Mouse (Mus musculus): ENCODE data around the gene Macrod2. TPM values are rescaled to one million over a fixed set of nuclear protein-coding genes. Genes with fewer than 3 reads are reported as not detected.

The Macrod2 gene
- polyA plus RNA-seq, 1 experiment: 16.3 TPM

DNA sequence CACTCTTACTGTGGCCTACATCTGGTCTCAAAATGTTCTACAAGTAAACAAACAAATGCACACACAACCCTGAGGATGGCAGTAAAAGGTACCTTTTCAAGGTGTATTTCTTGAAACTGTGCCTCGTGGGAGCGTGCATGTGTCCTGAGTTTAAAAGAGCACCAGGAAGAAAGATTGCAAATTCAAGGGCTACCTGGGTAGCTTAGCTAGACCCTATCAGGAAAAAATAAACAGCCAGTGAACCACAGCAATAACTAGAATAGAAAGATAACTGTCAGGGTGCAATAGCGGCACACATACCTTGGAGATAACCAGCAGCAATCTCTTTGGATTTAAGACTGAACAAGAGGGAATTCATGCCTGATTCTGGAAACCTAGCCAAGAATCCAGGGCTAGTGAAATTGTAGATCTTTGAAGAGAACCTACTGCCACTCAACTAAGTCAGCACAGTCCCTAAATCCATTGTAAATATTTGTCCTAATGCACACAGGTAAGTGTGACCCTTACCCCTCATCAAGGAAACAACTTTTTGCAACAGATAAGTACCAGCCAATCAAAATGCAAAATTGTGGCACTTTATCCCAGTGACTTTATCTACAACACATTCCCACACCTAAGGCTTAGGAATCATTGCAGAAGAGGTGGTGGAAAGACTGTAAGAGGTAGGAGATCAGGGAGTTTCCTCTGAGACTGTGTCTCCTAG lies 590.7 kb downstream of the Macrod2 start:
- TF ChIP-seq CTCF (IDR thresholded peaks at IDR 0.05; ENCODE audit: control insufficient read depth, insufficient read depth, insufficient replicate concordance, low read depth, low read length) (no peak), POLR2A (IDR thresholded peaks at IDR 0.05; ENCODE audit: control insufficient read depth, low read depth, low read length) (no peak)
- H3K4me3 ChIP-seq (ENCODE audit: control insufficient read depth, low read depth, low read length): no peak overlapping the region
- no peaks in the 10 kb centered on the region for H3K27me3 ChIP-seq (ENCODE audit: control insufficient read depth, insufficient read depth, low read length)

GRCm38 (mm10) chr2:141003846-141004245 lies 608.7 kb downstream of the Macrod2 start:
- TF ChIP-seq POLR2A (IDR thresholded peaks at IDR 0.05; ENCODE audit: control insufficient read depth, low read depth, low read length): no peak
- no peak for TF ChIP-seq CTCF (IDR thresholded peaks at IDR 0.05; ENCODE audit: control insufficient read depth, insufficient read depth, insufficient replicate concordance, low read depth, low read length)
- Histone ChIP-seq H3K4me1 (ENCODE audit: control insufficient read depth, insufficient read depth, low read length) (no peaks in the 10 kb centered on the region), H3K27me3 (ENCODE audit: control insufficient read depth, insufficient read depth, low read length) (no peaks in the 10 kb centered on the region)

More for the DNA sequence above, 590.7 kb downstream of the Macrod2 start:
- H3K4me1 ChIP-seq (ENCODE audit: control insufficient read depth, insufficient read depth, low read length): no peaks in the 10 kb centered on the region
- no peaks in the 10 kb centered on the region for H3K36me3 ChIP-seq (ENCODE audit: control insufficient read depth, insufficient read depth, low read length)
- no peak overlapping the region for H3K27ac ChIP-seq (ENCODE audit: control insufficient read depth, insufficient read depth, low read depth, low read length)

GRCm38 (mm10) chr2:141004326-141004725 lies 609.2 kb downstream of the Macrod2 start:
- Histone ChIP-seq H3K36me3 (ENCODE audit: control insufficient read depth, insufficient read depth, low read length) (no peaks in the 10 kb centered on the region), H3K4me1 (ENCODE audit: control insufficient read depth, insufficient read depth, low read length) (no peaks in the 10 kb centered on the region), H3K27me3 (ENCODE audit: control insufficient read depth, insufficient read depth, low read length) (no peaks in the 10 kb centered on the region), H3K4me3 (ENCODE audit: control insufficient read depth, low read depth, low read length) (no peak overlapping the region), H3K27ac (ENCODE audit: control insufficient read depth, insufficient read depth, low read depth, low read length) (no peak overlapping the region)
- TF ChIP-seq CTCF (IDR thresholded peaks at IDR 0.05; ENCODE audit: control insufficient read depth, insufficient read depth, insufficient replicate concordance, low read depth, low read length): no peak
- no peak for TF ChIP-seq POLR2A (IDR thresholded peaks at IDR 0.05; ENCODE audit: control insufficient read depth, low read depth, low read length)

More at GRCm38 (mm10) chr2:141003846-141004245, 608.7 kb downstream of the Macrod2 start:
- H3K36me3 ChIP-seq (ENCODE audit: control insufficient read depth, insufficient read depth, low read length): no peaks in the 10 kb centered on the region
- no peak overlapping the region for H3K4me3 ChIP-seq (ENCODE audit: control insufficient read depth, low read depth, low read length)
- H3K27ac ChIP-seq (ENCODE audit: control insufficient read depth, insufficient read depth, low read depth, low read length): no peak overlapping the region

DNA sequence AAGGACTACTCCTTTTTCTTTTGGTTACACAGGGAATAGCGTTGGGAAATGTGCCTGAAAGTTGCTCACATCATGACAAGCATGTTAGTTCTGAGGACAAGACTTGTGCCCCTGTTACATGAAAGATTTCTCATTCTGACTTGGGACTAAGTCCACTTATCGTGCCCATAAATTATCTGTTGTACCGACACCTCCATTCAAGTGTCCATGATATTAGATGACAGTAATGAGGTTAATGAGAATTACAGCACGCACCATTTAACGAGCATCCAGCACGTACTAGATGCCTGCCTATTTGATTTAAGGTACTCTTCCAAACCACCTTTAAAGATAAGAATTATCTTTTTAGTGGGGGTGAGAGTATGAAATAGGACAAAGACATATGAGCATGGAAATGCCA lies 610.5 kb downstream of the Macrod2 start:
- no peak for TF ChIP-seq POLR2A (IDR thresholded peaks at IDR 0.05; ENCODE audit: control insufficient read depth, low read depth, low read length)
- H3K4me1 ChIP-seq (ENCODE audit: control insufficient read depth, insufficient read depth, low read length): no peaks in the 10 kb centered on the region
- no peak overlapping the region for H3K27ac ChIP-seq (ENCODE audit: control insufficient read depth, insufficient read depth, low read depth, low read length)
- no peaks in the 10 kb centered on the region for H3K36me3 ChIP-seq (ENCODE audit: control insufficient read depth, insufficient read depth, low read length)
- no peaks in the 10 kb centered on the region for H3K27me3 ChIP-seq (ENCODE audit: control insufficient read depth, insufficient read depth, low read length)
- no peak overlapping the region for H3K4me3 ChIP-seq (ENCODE audit: control insufficient read depth, low read depth, low read length)

- H3K4me3 ChIP-seq (ENCODE audit: control insufficient read depth, low read depth, low read length): no peak overlapping the region
- H3K4me1 ChIP-seq (ENCODE audit: control insufficient read depth, insufficient read depth, low read length): no peaks in the 10 kb centered on the region
- H3K36me3 ChIP-seq (ENCODE audit: control insufficient read depth, insufficient read depth, low read length): no peaks in the 10 kb centered on the region
- TF ChIP-seq CTCF (IDR thresholded peaks at IDR 0.05; ENCODE audit: control insufficient read depth, insufficient read depth, insufficient replicate concordance, low read depth, low read length): no peak
- H3K27ac ChIP-seq (ENCODE audit: control insufficient read depth, insufficient read depth, low read depth, low read length): no peak overlapping the region
- H3K27me3 ChIP-seq (ENCODE audit: control insufficient read depth, insufficient read depth, low read length): no peaks in the 10 kb centered on the region
Measured at GRCm38 (mm10) chr2:141007725-141008124, 612.6 kb downstream of the Macrod2 start.

GRCm38 (mm10) chr2:141008458-141008857 lies 613.3 kb downstream of the Macrod2 start:
- Histone ChIP-seq H3K4me1 (ENCODE audit: control insufficient read depth, insufficient read depth, low read length) (no peaks in the 10 kb centered on the region), H3K4me3 (ENCODE audit: control insufficient read depth, low read depth, low read length) (no peak overlapping the region), H3K36me3 (ENCODE audit: control insufficient read depth, insufficient read depth, low read length) (no peaks in the 10 kb centered on the region), H3K27ac (ENCODE audit: control insufficient read depth, insufficient read depth, low read depth, low read length) (no peak overlapping the region), H3K27me3 (ENCODE audit: control insufficient read depth, insufficient read depth, low read length) (no peaks in the 10 kb centered on the region)
- TF ChIP-seq CTCF (IDR thresholded peaks at IDR 0.05; ENCODE audit: control insufficient read depth, insufficient read depth, insufficient replicate concordance, low read depth, low read length) (no peak), POLR2A (IDR thresholded peaks at IDR 0.05; ENCODE audit: control insufficient read depth, low read depth, low read length) (no peak)

- no peak for TF ChIP-seq CTCF (IDR thresholded peaks at IDR 0.05; ENCODE audit: control insufficient read depth, insufficient read depth, insufficient replicate concordance, low read depth, low read length)
- no peak for TF ChIP-seq POLR2A (IDR thresholded peaks at IDR 0.05; ENCODE audit: control insufficient read depth, low read depth, low read length)
- no peaks in the 10 kb centered on the region for H3K4me1 ChIP-seq (ENCODE audit: control insufficient read depth, insufficient read depth, low read length)
- no peaks in the 10 kb centered on the region for H3K27me3 ChIP-seq (ENCODE audit: control insufficient read depth, insufficient read depth, low read length)
- no peak overlapping the region for H3K27ac ChIP-seq (ENCODE audit: control insufficient read depth, insufficient read depth, low read depth, low read length)
- no peaks in the 10 kb centered on the region for H3K36me3 ChIP-seq (ENCODE audit: control insufficient read depth, insufficient read depth, low read length)
- H3K4me3 ChIP-seq (ENCODE audit: control insufficient read depth, low read depth, low read length): no peak overlapping the region
Measured at GRCm38 (mm10) chr2:141013443-141014165, 618.5 kb downstream of the Macrod2 start.

Measured in testis, adult 2 months (tissue).